Mouse (Mus musculus) retina, postnatal 1 day (tissue): Measurements from ENCODE around the gene Apba3.

Source experiments
- DNase-seq: peaks from one replicate; pipeline ENCODE4 v3.0.0-alpha.2; 2012

Gene Apba3

GRCm38 (mm10) chr10:81306837-81307682 is 40.3 kb downstream of the Apba3 start:
- no peak for DNase-seq

- no peak for DNase-seq
Observed at GRCm38 (mm10) chr10:81309571-81309970, 42.8 kb downstream of the Apba3 start.

GRCm38 (mm10) chr10:81313581-81313980 is 46.8 kb downstream of the Apba3 start:
- DNase-seq = no peak

DNA sequence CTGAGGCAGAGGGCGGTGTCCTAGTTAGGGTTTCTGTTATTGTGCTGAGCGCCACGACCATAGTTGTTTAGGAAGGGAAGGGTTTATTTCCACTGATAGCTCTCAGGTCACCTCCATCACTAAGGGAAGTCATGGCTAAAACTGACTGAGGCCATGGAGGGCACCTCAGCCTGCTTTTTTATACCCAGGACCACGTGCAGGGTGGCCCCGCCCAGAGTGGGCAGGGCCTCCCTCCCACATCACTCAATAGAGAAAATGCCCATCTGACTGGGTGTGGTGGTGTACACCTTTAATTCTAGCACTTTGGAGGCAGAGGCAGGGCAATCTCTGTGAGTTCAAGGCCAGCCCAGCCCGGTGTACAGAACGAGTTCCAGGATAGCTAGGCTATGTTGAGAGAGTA is 47.4 kb downstream of the Apba3 start:
- no peak for DNase-seq

DNA sequence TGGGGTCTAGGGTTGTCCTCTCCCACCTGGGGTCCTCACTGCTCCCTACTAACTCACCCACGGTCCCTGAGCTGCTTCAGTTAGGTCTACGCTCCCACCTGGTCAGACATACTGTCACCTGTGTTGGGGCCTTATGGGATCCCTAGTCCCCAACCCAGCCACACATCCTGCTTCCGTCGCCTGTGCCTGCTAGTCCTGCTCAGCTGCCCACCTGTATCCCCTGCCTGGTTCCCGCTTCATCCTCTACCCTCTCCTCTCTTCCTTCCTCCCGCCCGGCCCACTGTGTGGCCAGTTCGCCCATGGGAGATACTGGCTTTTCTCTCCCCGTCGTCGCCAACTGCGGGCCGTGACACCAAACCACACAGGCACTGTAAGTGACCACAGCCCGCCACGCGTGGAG is 48.8 kb downstream of the Apba3 start:
- no peak for DNase-seq

DNA sequence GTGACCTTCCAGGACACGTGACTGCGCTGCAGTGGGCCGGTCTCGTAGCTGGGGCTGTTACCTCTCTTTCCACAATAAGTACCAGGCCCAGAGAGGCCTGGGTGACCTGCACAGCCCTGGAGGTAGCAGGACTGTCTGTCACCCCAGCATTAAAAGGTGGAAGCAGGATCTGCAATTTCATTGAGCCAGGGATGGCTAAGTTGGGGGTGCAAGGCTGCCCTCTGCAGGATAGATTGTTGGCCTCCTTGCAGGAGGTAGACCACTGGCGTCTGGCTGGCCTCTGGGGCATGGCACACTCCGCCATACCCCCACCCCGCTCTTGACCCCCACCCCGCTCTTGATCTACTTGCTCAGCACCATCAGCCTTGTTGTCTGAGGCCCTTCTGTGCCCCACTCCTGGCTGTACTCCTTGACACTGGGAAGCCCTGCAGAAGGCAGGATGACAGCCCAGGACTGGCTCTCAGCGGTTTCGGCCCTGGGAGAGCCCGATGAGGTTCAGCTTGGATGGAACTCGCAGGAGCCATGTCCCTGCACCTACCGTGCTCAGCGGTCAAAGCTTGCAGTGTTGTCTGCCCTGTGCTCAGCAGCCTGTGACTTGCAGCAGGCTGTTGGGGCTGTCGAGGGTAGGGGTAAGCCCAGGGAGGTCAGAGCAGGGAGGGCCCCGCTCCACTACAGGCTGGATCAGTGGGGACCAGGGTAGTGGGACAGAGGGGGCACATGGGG is 49.7 kb downstream of the Apba3 start:
- DNase-seq = peak; percentile 63

DNA sequence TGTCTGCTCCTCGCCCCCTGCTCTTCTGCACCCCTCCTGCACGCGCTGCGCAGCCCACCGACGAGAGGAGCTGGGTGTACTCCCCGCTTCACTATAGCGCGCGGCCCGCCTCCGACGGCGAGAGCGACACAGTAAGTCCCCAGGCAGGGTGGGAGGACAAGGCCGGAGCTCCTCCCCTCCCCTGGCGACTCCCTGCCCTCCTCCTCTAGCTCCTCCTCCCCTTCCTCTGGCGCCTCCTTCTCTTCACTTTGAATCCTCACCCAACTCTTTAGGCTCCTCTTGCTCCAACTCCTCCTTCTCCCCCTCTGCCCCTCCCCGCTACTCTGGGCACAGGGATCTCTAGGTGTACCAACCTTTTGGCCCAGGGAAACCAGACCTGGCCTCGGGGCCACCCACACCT is 50.5 kb downstream of the Apba3 start:
- DNase-seq = peak; percentile 73

DNA sequence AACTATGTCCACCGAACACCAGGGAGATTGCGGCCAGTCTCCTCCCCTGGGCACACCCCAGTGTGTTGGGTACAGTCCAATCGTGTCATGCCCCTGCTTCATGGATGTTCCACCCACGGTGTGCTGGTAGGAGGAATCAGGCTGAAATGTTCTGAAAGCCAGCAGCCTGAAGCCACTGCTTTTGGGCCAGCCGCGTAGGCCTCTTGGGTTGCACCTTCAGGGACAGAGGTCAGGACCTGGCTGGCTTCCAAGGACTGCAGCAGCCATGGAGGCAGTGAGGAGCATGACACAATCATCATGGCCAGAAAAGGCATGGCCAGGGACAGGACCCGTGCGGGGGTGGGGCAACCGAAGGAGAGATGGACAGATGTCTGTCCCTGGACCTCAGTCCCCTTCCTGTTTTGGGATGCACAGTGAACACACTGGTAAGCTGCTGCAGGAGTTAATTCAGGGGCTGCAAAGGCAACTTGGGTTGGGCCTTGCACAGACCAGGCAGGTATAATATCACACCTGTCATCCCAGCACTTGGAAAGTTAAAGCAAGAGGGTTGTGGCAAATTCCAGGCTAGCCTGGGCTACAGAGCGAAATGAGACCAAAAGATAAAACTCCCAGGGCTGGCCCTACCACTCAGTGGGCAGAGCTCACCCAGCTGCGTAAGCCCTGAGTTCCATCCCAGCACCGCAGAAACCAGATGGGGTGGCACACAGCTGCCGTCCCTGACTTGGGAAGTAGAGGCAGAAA is 52.0 kb downstream of the Apba3 start:
- DNase-seq = no peak

DNA sequence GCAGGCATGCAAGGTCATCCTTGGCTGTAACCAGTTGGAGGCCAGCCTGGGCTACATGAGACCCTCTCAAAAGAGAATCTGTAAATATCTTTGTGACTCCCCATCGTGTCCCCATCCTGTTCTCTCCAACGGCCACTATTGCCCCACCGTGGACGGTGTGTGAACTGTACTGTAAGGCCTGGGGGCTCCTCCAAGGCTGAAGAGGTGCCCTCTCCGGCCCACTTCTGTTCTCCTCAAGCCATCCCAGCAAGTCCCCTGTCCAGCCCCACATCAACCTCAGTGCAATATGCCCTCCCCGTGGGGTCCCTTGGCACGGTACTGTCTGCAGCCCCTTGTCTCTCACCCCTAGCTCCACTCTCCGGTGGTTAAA is 52.6 kb downstream of the Apba3 start:
- peak; percentile 38 for DNase-seq

GRCm38 (mm10) chr10:81319741-81320549 is 53.2 kb downstream of the Apba3 start:
- no peak for DNase-seq

- DNase-seq = peak; percentile 100
Observed at GRCm38 (mm10) chr10:81320550-81321347, 54.0 kb downstream of the Apba3 start, which contains the start of gene Cactin. Gene Cactin (plus strand): TSS chr10:81321103.

DNA sequence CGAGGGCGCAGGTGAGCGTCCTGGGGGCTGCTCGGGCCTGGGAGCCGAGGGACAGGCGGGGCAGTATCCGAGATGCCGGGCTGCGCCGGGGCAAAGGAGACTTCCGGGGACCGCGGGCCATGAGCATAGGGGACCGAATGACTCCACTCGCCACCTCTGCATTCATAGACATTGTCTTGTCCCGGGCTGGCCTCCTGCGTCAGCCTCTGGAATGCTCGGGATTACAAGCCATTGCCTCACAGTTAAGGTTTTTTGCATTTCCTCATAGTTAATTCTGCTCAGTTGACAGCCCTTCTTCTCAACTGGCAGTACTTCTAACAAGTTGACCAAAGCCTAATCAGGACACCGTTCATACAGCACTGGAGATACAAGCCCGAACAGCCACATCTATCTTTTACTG is 54.7 kb downstream of the Apba3 start:
- DNase-seq = no peak

- DNase-seq = no peak
Observed at GRCm38 (mm10) chr10:81322444-81322843, 55.7 kb downstream of the Apba3 start.
